Mouse (Mus musculus) lung, adult 2 months (tissue): ENCODE data around the gene Tbc1d2.

Source experiments
- CTCF ChIP-seq: fragments of 200-500 bp; IDR thresholded peaks from 2 replicates; pipeline ENCODE4 v1.5.1; 2011; ENCODE audit warnings: mild to moderate bottlenecking, low read length, control low read depth; ENCODE audit not compliant: insufficient read depth
- POLR2A ChIP-seq: fragments of 200-500 bp; IDR thresholded peaks from 2 replicates; pipeline ENCODE4 v1.6.1; 2011; ENCODE audit warnings: low read depth, mild to moderate bottlenecking, control low read depth, low read length, borderline replicate concordance; ENCODE audit errors: extremely low read depth

DNA sequence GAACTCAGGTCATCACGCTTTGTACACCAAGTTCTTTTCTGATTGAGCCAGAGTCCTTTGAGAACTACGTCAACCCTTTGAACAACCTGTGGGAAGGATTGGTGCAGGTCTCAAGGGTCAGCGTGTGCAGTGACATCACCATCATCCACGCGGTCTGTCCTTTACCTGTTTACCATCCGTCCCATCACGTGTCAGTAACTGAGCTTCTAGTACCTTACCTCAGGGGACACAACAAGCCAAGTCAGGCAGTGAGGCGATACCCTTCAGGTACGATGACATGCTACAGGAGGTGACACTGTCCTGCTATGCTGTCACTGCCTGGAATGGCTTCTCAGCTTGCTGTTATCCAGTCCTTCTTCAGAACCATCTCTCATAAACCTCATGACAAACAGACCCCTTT lies 11.4 kb upstream of the Tbc1d2 start:
- TF ChIP-seq CTCF (no peak), POLR2A (no peak)
